Mouse (Mus musculus) bone marrow, adult 2 months (tissue): ENCODE measurements around the gene Ttll6. TPM values are rescaled to one million over a fixed set of nuclear protein-coding genes. Genes with fewer than 3 reads are reported as not detected.

Experiments
- H3K27ac ChIP-seq: fragments of 200-500 bp; 2 replicates; pipeline ENCODE4 v1.5.1; 2012; ENCODE audit warnings: low read depth, mild to moderate bottlenecking, control low read depth, inconsistent platforms, low read length; ENCODE audit not compliant: control insufficient read depth, poor library complexity, insufficient read depth
- H3K4me1 ChIP-seq: fragments of 200-500 bp; 2 replicates; pipeline ENCODE4 v1.6.1; 2011; ENCODE audit warnings: low read length; ENCODE audit not compliant: control insufficient read depth, insufficient read depth
- H3K4me3 ChIP-seq: fragments of 200-500 bp; replicated peaks from 2 replicates; pipeline ENCODE3; 2011; ENCODE audit warnings: mild to moderate bottlenecking, low read depth, low read length, control low read depth; ENCODE audit not compliant: control insufficient read depth
- CTCF ChIP-seq: fragments of 200-500 bp; IDR thresholded peaks from 2 replicates; pipeline ENCODE4 v1.5.1; 2011; ENCODE audit warnings: low read length, control low read depth; ENCODE audit not compliant: control insufficient read depth, insufficient read depth
- POLR2A ChIP-seq: fragments of 200-500 bp; IDR thresholded peaks from 2 replicates; pipeline ENCODE4 v1.6.1; 2011; ENCODE audit warnings: low read depth, mild to moderate bottlenecking, control low read depth, low read length, borderline replicate concordance; ENCODE audit not compliant: control insufficient read depth
- WGBS: fragments of 180-500 bp; shearing (Covaris S2); methylation state at CpG from one replicate; pipeline ENCODE4 v1.1.7; 2018; 5-methylcytosine and 5-hydroxymethylcytosine counted together
- polyA plus RNA-seq: library from polyadenylated mRNA; stranded (reverse); fragments of >200 nt; gene quantifications from 2 replicates; pipeline ENCODE4 v1.2.4, GENCODE M21; 2011; ENCODE audit warnings: low replicate concordance; ENCODE audit not compliant: missing spikeins, insufficient read depth, insufficient read length

Gene Ttll6
- polyA plus RNA-seq, 1 experiment, result not detected

GRCm38 (mm10) chr11:96178911-96179503 lies 45.4 kb downstream of the Ttll6 start:
- no peak for TF ChIP-seq POLR2A
- no peak for TF ChIP-seq CTCF
- 4% methylated on average over 6 of the region's 6 CpGs for WGBS

GRCm38 (mm10) chr11:96181061-96181460 lies 47.5 kb downstream of the Ttll6 start:
- TF ChIP-seq POLR2A (no peak), CTCF (no peak)
- 24% methylated on average over 4 of the region's 4 CpGs for WGBS
- no peak overlapping the region for H3K4me3 ChIP-seq
- no peaks in the 10 kb centered on the region for H3K4me1 ChIP-seq
- no peak overlapping the region for H3K27ac ChIP-seq

More at GRCm38 (mm10) chr11:96178911-96179503, 45.4 kb downstream of the Ttll6 start:
- H3K4me3 ChIP-seq, result no peak overlapping the region
- H3K27ac ChIP-seq, result no peak overlapping the region
- no peaks in the 10 kb centered on the region for H3K4me1 ChIP-seq

DNA sequence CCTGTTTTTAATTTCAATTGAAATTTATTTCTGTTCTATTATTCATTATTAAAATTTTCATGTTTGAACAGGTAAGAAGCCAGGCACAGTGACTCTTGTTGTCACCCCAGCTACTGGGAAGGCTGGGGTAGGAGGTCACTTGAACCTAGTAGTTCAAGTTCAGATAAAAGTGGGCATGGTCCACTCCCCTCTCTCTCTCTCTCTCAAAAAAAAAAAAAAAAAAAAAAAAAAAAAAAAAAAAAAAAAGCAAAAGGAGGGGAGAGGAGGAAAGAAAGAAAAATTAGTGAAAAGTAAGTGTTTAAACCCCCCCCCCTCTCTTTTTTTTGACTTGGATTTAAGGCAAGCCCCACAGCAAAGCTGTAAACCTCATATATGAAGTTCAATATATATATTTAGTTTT lies 50.6 kb downstream of the Ttll6 start:
- Histone ChIP-seq H3K4me1 (no peaks in the 10 kb centered on the region), H3K4me3 (no peak overlapping the region), H3K27ac (no peak overlapping the region)
- TF ChIP-seq CTCF (no peak), POLR2A (no peak)

DNA sequence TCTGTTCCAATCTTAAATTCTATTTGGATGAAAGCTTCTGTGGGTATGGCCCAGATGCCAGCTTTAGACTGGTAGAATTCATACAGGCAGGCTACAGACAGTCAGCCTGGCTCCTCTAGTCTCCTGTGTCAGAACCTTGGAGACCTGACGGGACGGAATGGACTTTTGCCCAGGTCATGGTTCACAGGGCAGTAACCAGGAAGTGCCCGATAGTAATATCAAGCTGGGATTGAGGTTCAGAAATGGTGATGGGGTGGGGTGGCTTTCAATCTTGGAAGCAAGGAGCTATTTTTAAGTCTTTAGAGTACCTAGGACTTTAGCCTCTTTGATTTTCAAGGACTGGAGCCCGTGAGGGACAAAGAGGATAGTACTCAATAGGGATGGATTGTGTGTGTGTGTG lies 53.7 kb downstream of the Ttll6 start:
- 25% methylated on average over 4 of the region's 4 CpGs for WGBS
- H3K27ac ChIP-seq, result no peak overlapping the region
- no peaks in the 10 kb centered on the region for H3K4me1 ChIP-seq
- TF ChIP-seq CTCF (no peak), POLR2A (no peak)
- no peak overlapping the region for H3K4me3 ChIP-seq

- no peak overlapping the region for H3K4me3 ChIP-seq
- TF ChIP-seq CTCF (no peak), POLR2A (no peak)
- no peaks in the 10 kb centered on the region for H3K4me1 ChIP-seq
- WGBS, result 4% methylated on average over 28 of the region's 28 CpGs
- no peak overlapping the region for H3K27ac ChIP-seq
Measured at GRCm38 (mm10) chr11:96189810-96190522, 56.4 kb downstream of the Ttll6 start.

DNA sequence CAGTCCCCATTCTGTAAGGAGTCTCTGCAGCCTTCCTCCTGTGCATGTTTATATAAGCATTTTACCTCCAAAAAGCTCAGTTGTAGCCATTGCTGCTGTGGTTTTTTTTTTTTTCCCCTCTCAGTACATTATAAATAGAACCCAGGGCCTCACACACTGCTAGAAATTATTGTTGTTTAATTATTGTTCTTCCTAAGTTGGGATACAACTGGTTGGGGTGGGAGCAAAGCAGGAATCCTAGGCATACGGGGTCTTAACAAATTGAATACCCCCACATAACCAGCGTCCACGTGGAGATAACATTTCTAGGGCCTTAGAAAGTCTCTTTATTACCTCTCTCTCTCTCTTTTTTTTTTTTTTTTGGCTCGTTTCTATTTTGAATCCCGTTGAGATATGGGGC lies 57.5 kb downstream of the Ttll6 start:
- TF ChIP-seq POLR2A (no peak), CTCF (no peak)
- Histone ChIP-seq H3K4me1 (no peaks in the 10 kb centered on the region), H3K4me3 (no peak overlapping the region), H3K27ac (no peak overlapping the region)
- 4% methylated on average over 5 of the region's 5 CpGs for WGBS

DNA sequence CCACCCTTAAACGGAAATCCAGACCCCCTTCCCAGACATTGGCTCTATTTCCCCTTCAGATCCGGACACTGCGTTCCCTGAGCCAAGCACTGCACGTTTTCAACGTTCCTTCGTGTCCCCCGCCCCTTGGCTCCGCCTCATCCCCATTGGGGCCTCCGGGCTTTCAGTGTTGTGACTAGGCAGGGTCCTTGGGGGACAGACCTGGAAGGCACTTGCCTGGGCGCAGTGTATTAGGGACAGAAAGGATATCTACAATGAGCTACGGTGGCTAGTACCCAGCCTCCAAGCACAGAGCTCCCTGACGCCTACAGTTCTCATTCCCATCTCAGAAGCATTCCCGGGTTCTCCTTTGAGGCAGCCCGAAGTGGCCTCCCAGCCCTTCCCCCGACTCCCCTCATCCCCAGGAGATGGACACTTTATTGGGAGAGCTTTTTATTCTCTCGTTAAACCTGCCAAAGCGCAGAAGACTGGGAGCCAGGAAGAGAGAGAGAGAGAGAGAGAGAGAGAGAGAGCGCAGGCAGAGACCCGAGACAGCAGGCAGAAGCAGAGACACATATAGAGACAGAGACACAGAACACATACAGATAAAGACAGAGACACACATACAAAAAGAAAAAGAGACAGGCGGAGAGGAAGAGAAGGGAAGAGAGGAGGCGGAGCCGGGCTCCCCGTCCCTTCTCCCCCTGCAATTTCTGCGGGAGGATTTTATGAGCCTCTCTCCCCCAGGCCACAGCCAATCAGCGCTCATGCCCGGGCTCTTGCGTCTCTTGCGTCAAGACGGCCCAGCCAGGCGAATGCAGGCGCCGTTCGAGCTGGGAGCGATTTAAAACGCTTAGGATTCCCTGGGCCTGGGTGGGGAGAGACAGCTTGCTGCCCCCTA lies 60.2 kb downstream of the Ttll6 start, which contains the start of gene Hoxb13:
Hoxb13 (plus strand) TSS at position 796 of the 880 bp plus-strand sequence.
- 3% methylated on average over 35 of the region's 35 CpGs for WGBS
- Histone ChIP-seq H3K4me3 (no peak within 1 kb of the TSS), H3K4me1 (no peaks in the 10 kb centered on the region), H3K27ac (no peak within 1 kb of the TSS; the same call in 1 of the 2 replicates)
- TF ChIP-seq CTCF (no peak), POLR2A (no peak)

- Histone ChIP-seq H3K4me1 (no peaks in the 10 kb centered on the region), H3K4me3 (no peak overlapping the region), H3K27ac (no peak overlapping the region; the same call in 1 of the 2 replicates)
- TF ChIP-seq CTCF (no peak), POLR2A (no peak)
- WGBS, result 7% methylated on average over 10 of the region's 10 CpGs
Measured at GRCm38 (mm10) chr11:96194401-96194710, 60.8 kb downstream of the Ttll6 start.
